Mouse (Mus musculus): Measurements from ENCODE around the gene Lama2.

Lama2 gene

GRCm38 (mm10) chr10:27188630-27189365 lies 430.8 kb downstream of the Lama2 start:
- no peak for DNase-seq (ENCODE audit: low read depth, low spot score)

GRCm38 (mm10) chr10:27184185-27184584 lies 435.4 kb downstream of the Lama2 start:
- no peak for DNase-seq (ENCODE audit: low read depth, low spot score)

GRCm38 (mm10) chr10:27174271-27174670 lies 445.3 kb downstream of the Lama2 start:
- DNase-seq (ENCODE audit: low read depth, low spot score), result no peak

GRCm38 (mm10) chr10:27164738-27165137 lies 454.8 kb downstream of the Lama2 start:
- no peak for DNase-seq (ENCODE audit: low read depth, low spot score)

GRCm38 (mm10) chr10:27162364-27162763 lies 457.2 kb downstream of the Lama2 start:
- no peak for DNase-seq (ENCODE audit: low read depth, low spot score)

GRCm38 (mm10) chr10:27150220-27150619 lies 469.3 kb downstream of the Lama2 start:
- no peak for DNase-seq (ENCODE audit: low read depth, low spot score)

GRCm38 (mm10) chr10:27140422-27140821 lies 479.1 kb downstream of the Lama2 start:
- no peak for DNase-seq (ENCODE audit: low read depth, low spot score)

- no peak for DNase-seq (ENCODE audit: low read depth, low spot score)
These were observed 483.8 kb downstream of the Lama2 start for GRCm38 (mm10) chr10:27135768-27136167.

DNA sequence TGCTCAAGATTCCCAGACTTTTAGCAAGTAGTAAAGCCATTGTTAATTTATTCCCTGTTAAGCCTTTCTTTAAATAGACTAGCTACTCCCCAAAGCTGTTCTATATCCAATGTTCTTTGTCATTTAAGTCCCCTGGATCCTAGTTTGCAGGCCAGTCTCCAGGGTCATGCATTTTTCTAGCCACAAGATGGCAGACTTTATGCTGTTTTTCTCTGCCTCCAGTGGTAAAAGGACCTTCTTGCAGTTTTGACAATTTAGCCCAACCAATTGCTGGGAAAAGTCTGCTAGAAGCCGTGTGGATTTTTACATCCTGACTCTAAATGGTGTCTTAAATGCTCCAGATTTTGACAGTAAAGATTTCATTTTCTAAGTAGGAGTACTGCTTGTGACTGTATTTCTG lies 486.4 kb downstream of the Lama2 start:
- DNase-seq (ENCODE audit: low read depth, low spot score), result peak; percentile 86

GRCm38 (mm10) chr10:27127454-27127853 lies 492.1 kb downstream of the Lama2 start:
- peak; percentile 46 for DNase-seq (ENCODE audit: low read depth, low spot score)

DNA sequence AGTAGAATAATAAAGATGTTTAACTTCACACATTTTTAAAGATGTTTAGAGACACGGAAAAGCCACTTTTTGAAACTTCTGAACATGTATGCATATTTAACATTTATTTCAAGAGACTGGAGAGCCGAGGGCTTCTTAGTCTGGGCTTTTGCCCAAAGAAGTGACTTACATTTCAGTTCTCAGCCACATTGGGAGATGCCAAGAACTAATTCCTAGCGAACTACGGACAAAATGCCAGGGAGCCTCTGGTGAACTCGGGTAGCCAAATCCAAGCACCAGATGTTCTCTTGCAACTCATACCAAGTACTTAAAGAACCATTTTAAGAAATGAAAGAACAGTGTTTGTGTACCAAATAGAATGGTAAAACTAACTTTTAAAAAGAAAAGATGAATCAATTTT lies 495.8 kb downstream of the Lama2 start:
- DNase-seq (ENCODE audit: low read depth, low spot score), result no peak

DNA sequence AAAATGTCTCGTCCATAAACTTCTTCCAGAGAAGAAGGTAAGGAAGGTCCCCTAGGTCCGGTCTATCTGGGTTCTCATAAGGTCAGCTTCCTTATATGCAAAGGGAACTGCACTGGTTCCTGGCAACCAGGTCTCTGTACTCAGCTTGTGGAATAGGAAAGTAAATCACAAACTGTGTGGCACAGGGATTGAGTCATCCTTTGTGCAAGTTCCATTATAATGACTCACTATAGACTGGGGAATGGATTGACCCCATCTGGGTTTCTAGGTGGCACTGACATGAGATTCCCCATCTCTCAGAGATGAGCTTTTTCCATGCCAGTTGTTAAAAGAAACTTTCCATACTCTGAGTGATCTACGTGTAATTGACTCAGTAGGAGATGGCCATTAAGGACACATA lies 501.7 kb downstream of the Lama2 start:
- DNase-seq (ENCODE audit: low read depth, low spot score), result no peak

DNA sequence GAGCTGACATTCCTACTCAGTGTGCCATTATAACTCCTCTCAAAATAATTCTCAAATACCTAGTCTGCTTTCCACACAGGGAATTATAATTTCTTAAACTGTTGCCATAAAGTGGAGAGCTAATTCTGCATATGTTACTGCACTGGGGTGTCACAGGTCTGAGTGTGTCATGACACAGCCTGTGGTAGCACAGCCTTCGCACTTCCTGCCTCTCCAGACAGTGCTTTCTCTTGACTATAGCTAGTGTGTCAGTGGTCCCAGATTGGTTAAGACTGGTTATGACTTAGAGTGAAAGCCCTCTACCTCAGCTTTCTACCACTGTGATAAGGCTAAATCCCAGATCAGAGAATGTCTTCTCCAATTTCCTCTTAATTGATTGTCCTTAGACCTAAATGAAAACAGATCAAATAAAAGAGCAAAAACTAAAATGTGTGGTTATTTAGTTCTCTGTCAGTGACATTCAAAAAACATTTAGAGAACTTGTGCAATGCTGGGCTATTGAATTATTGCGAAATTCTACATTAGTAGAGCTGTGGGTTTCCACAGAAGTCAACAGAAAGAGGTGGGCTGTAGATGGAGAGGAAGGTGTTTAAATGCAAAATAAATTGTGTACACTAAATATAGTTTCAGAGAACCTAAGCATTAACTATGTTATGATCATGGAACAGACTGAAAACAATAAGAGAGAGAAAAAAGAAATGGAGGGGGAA lies 502.5 kb downstream of the Lama2 start:
- no peak for DNase-seq (ENCODE audit: low read depth, low spot score)

- no peak for DNase-seq (ENCODE audit: low read depth, low spot score)
These were observed 505.4 kb downstream of the Lama2 start for GRCm38 (mm10) chr10:27114131-27114530.

DNA sequence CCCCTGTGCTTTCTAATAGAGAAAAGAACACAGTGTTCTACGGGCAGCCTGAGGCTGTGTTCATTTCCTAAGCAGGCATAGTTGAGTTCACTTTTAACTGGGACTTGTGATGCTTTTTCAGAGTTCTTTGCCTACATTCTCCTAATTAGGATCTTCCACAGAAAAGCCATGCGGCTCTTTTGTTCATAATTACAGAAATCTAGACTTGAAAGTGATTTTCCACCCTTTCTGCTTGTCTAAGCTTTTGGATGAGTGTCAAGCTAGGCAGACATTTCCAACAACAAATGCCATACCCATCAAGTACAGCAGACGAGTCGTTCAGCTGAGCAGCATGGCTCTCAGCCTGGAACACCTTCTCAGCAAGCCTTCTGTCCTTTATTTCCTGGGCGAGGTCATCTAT lies 515.7 kb downstream of the Lama2 start:
- peak; percentile 68 for DNase-seq (ENCODE audit: low read depth, low spot score)

- no peak for DNase-seq (ENCODE audit: low read depth, low spot score)
These were observed 517.7 kb downstream of the Lama2 start for GRCm38 (mm10) chr10:27101800-27102353.

- no peak for DNase-seq (ENCODE audit: low read depth, low spot score)
These were observed 542.4 kb downstream of the Lama2 start for GRCm38 (mm10) chr10:27077113-27077512.

DNA sequence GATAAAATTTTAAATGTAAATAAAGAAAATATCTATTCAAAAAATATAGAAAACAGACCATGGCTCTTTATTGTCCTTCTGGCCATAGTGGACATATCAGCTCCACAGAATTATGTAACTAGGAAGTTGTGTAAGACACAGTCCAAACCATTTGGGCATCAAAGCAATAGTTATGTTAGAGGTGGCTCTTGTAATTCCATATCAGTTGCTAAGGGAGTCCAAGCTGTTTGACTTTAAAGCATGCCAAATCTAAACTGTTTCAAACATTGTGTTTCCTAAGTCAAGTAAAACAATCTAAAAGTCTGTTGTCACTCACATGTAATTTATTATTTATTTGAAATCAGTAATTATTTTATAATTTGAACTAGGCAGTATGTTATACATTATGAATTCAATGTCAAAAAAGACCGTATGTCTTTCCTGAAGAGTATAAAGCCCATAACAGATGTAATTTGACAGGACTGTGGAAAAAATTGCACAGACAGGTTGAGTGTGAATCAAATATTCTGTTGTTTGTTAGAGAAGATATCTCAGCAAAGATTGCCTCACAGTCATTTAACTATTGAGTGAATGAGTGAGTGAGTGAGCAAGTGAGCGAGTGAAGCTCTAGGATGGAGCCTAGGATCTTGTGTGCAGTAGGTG lies 550.6 kb downstream of the Lama2 start:
- DNase-seq (ENCODE audit: low read depth, low spot score), result peak; percentile 40

- DNase-seq (ENCODE audit: low read depth, low spot score), result no peak
These were observed 555.9 kb downstream of the Lama2 start for GRCm38 (mm10) chr10:27063671-27064070.

DNA sequence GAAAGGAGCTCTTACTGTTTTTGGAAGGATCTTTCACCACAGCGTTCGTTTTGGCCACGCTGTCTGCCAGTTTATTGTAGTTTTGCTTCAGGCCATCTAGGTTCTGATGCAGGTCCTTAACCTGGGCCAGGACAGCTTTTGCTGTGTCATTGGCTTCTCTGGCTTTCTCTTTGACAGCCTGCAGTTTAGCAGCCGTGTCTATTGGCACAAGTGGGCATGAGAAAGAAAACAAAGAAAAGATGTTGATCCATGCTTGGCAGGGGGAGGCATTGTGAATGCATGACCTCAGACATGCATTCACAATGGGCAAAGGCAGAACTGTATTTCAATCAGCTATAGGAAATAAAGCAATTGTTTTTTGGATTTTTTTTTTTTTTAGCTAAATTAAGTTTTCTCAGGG lies 565.1 kb downstream of the Lama2 start:
- no peak for DNase-seq (ENCODE audit: low read depth, low spot score)

GRCm38 (mm10) chr10:27047196-27047595 lies 572.4 kb downstream of the Lama2 start:
- no peak for DNase-seq (ENCODE audit: low read depth, low spot score)

- peak; percentile 57 for DNase-seq (ENCODE audit: low read depth, low spot score)
These were observed 577.7 kb downstream of the Lama2 start for GRCm38 (mm10) chr10:27041812-27042211.

All from brain, embryonic 18.5 days (tissue).